Mouse (Mus musculus): ENCODE results near the gene Tgif2. TPM values are rescaled to one million over a fixed set of nuclear protein-coding genes. Genes with fewer than 3 reads are reported as not detected.
"Not testable (repeated sequence)": the region's sequence is repeated elsewhere in the genome, so short reads cannot be mapped to it uniquely, and the experiment has no call there.

The Tgif2 gene
- polyA plus RNA-seq, 1 experiment from 2014 or later, result 100.0 TPM

- Histone ChIP-seq H3K4me2 (ENCODE audit: low read depth, severe bottlenecking) (no peak overlapping the region), H3K27me3 (ENCODE audit: control insufficient read depth, insufficient read depth, low read length) (no peaks in the 10 kb centered on the region), H3K4me3 (ENCODE audit: low read depth, low read length) (no peak overlapping the region), H3K9ac (ENCODE audit: low read length) (no peak overlapping the region), H3K4me1 (ENCODE audit: control insufficient read depth, insufficient read depth, low read length) (no peaks in the 10 kb centered on the region), H3K36me3 (ENCODE audit: control insufficient read depth, insufficient read depth, low read length) (no peaks in the 10 kb centered on the region), H3K9me3 (ENCODE audit: control insufficient read depth, low read length) (no peaks in the 10 kb centered on the region), H3K27ac (replicated peaks; ENCODE audit: low read depth, low read length) (no peak overlapping the region)
- 82% methylated on average over 4 of the region's 4 CpGs for whole genome bisulfite sequencing
- no peak for ATAC-seq (ENCODE audit: insufficient number of reproducible peaks, low FRiP score, low TSS enrichment, low read depth)
- DNase-seq (ENCODE audit: low spot score), result no peak
Observed at GRCm38 (mm10) chr2:156898374-156898773, 58.6 kb downstream of the Tgif2 start.

DNA sequence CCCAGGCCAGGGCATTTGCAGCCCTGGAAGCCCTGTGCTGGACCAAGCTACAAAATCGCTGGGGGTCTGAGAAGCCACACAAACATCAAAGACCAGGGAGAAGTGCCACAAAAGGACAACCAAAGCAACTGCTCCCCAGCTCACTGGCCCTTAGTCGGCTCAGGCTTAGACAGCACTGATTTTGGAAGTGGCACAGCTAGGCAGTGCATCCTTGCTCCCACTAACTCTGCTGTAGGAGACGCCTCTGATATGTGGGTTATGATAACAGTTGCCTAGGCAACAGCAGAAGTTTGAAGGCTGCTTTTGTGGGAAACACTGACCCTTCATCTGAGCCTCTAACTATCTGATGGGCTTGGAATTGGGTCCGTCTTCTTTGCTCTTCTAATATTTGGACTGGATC lies 59.4 kb downstream of the Tgif2 start:
- no peak overlapping the region for H3K9ac ChIP-seq (ENCODE audit: low read length)
- H3K27ac ChIP-seq (replicated peaks; ENCODE audit: low read depth, low read length), result no peak overlapping the region
- 76% methylated on average over 4 of the region's 4 CpGs for WGBS
- H3K4me3 ChIP-seq (ENCODE audit: low read depth, low read length), result no peak overlapping the region
- no peaks in the 10 kb centered on the region for H3K4me1 ChIP-seq (ENCODE audit: control insufficient read depth, insufficient read depth, low read length)
- DNase-seq (ENCODE audit: low spot score), result no peak
- no peaks in the 10 kb centered on the region for H3K9me3 ChIP-seq (ENCODE audit: control insufficient read depth, low read length)
- no peak for ATAC-seq (ENCODE audit: insufficient number of reproducible peaks, low FRiP score, low TSS enrichment, low read depth)
- H3K4me2 ChIP-seq (ENCODE audit: low read depth, severe bottlenecking), result no peak overlapping the region
- no peaks in the 10 kb centered on the region for H3K36me3 ChIP-seq (ENCODE audit: control insufficient read depth, insufficient read depth, low read length)
- no peaks in the 10 kb centered on the region for H3K27me3 ChIP-seq (ENCODE audit: control insufficient read depth, insufficient read depth, low read length)

GRCm38 (mm10) chr2:156901344-156901743 lies 61.5 kb downstream of the Tgif2 start:
- 70% methylated on average over 2 of the region's 2 CpGs for WGBS

GRCm38 (mm10) chr2:156901883-156902282 lies 62.1 kb downstream of the Tgif2 start:
- Histone ChIP-seq H3K4me2 (ENCODE audit: low read depth, severe bottlenecking) (no peak overlapping the region), H3K36me3 (ENCODE audit: control insufficient read depth, insufficient read depth, low read length) (no peaks in the 10 kb centered on the region), H3K9me3 (ENCODE audit: control insufficient read depth, low read length) (no peaks in the 10 kb centered on the region), H3K27ac (replicated peaks; ENCODE audit: low read depth, low read length) (no peak overlapping the region), H3K4me3 (ENCODE audit: low read depth, low read length) (no peak overlapping the region), H3K9ac (ENCODE audit: low read length) (no peak overlapping the region), H3K27me3 (ENCODE audit: control insufficient read depth, insufficient read depth, low read length) (no peaks in the 10 kb centered on the region), H3K4me1 (ENCODE audit: control insufficient read depth, insufficient read depth, low read length) (no peaks in the 10 kb centered on the region)
- no peak for DNase-seq (ENCODE audit: low spot score)
- 82% methylated on average over 6 of the region's 6 CpGs for WGBS
- no peak for ATAC-seq (ENCODE audit: insufficient number of reproducible peaks, low FRiP score, low TSS enrichment, low read depth)

More at GRCm38 (mm10) chr2:156901344-156901743, 61.5 kb downstream of the Tgif2 start:
- Histone ChIP-seq H3K36me3 (ENCODE audit: control insufficient read depth, insufficient read depth, low read length) (no peaks in the 10 kb centered on the region), H3K4me2 (ENCODE audit: low read depth, severe bottlenecking) (no peak overlapping the region), H3K27ac (replicated peaks; ENCODE audit: low read depth, low read length) (no peak overlapping the region), H3K27me3 (ENCODE audit: control insufficient read depth, insufficient read depth, low read length) (no peaks in the 10 kb centered on the region), H3K4me1 (ENCODE audit: control insufficient read depth, insufficient read depth, low read length) (no peaks in the 10 kb centered on the region), H3K4me3 (ENCODE audit: low read depth, low read length) (no peak overlapping the region), H3K9me3 (ENCODE audit: control insufficient read depth, low read length) (no peaks in the 10 kb centered on the region), H3K9ac (ENCODE audit: low read length) (no peak overlapping the region)
- DNase-seq (ENCODE audit: low spot score), result no peak
- ATAC-seq (ENCODE audit: insufficient number of reproducible peaks, low FRiP score, low TSS enrichment, low read depth), result no peak

DNA sequence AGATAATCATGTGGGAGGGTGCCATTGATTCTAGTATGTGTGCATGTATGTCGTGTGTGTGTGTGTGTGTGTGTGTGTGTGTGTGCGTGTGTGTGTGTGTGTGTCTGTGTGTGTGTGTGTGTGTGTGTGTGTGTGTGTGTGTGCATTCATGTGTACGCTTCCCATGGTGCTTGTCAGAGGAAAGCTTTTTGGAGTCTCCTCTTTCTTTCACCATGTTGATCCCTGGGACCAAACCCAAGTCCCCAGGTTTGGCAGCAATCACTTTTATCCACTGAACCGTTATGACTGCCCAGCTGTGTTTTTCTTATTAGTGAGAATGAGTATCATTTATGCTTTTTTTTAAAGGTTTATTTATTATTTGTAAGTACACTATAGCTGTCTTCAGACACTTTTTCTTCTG lies 62.6 kb downstream of the Tgif2 start:
- DNase-seq (ENCODE audit: low spot score); H3K4me2 ChIP-seq (ENCODE audit: low read depth, severe bottlenecking); H3K9ac ChIP-seq (ENCODE audit: low read length); H3K4me3 ChIP-seq (ENCODE audit: low read depth, low read length); H3K27ac ChIP-seq (replicated peaks; ENCODE audit: low read depth, low read length); H3K27me3 ChIP-seq (ENCODE audit: control insufficient read depth, insufficient read depth, low read length); H3K9me3 ChIP-seq (ENCODE audit: control insufficient read depth, low read length); H3K4me1 ChIP-seq (ENCODE audit: control insufficient read depth, insufficient read depth, low read length); ATAC-seq (ENCODE audit: insufficient number of reproducible peaks, low FRiP score, low TSS enrichment, low read depth); H3K36me3 ChIP-seq (ENCODE audit: control insufficient read depth, insufficient read depth, low read length): not testable (repeated sequence)
- WGBS, result 83% methylated on average over 4 of the region's 4 CpGs

DNA sequence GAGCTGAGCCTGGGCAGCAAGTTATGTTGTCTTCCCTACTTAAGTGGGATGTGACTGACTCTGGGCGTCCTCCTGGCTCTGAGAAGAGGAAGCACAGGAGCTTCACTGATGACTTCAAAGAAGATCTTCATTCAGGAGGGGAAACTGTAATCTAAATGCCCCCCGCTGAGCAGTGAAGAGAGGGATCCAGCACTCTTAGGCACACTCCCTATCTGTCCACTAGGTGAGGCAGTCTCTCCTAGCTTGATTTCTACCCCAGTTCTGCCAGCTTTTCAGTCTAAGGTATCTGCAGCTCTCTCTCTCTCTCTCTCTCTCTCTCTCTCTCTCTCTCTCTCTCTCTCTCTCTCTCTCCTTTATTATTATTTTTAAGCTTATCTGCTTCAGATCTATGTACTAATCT lies 63.6 kb downstream of the Tgif2 start:
- ATAC-seq (ENCODE audit: insufficient number of reproducible peaks, low FRiP score, low TSS enrichment, low read depth) (no peak), DNase-seq (ENCODE audit: low spot score) (no peak)
- Histone ChIP-seq H3K4me3 (ENCODE audit: low read depth, low read length) (no peak overlapping the region), H3K9ac (ENCODE audit: low read length) (no peak overlapping the region), H3K36me3 (ENCODE audit: control insufficient read depth, insufficient read depth, low read length) (no peaks in the 10 kb centered on the region), H3K9me3 (ENCODE audit: control insufficient read depth, low read length) (no peaks in the 10 kb centered on the region), H3K27me3 (ENCODE audit: control insufficient read depth, insufficient read depth, low read length) (no peaks in the 10 kb centered on the region), H3K27ac (replicated peaks; ENCODE audit: low read depth, low read length) (no peak overlapping the region), H3K4me2 (ENCODE audit: low read depth, severe bottlenecking) (no peak overlapping the region), H3K4me1 (ENCODE audit: control insufficient read depth, insufficient read depth, low read length) (no peaks in the 10 kb centered on the region)
- WGBS, result 23% methylated on average over 2 of the region's 2 CpGs

Other genes starting within 250 kb of the Tgif2 start
- 119 and 121 TPM in 2 replicates for gene Dlgap4, start 226.3 kb upstream of the Tgif2 start, polyA plus RNA-seq (2014; fragmentation: Nextera tagmentation; extraction: Ambion mirVana)
- gene Myl9, start 64.6 kb upstream of the Tgif2 start, polyA plus RNA-seq (2014; fragmentation: Nextera tagmentation; extraction: Ambion mirVana), result 82.0 and 83.8 TPM in 2 replicates
- gene 4930518I15Rik, start 17.9 kb downstream of the Tgif2 start, polyA plus RNA-seq (2014; fragmentation: Nextera tagmentation; extraction: Ambion mirVana), result 6.3 and 8.0 TPM in 2 replicates
- 190 and 202 TPM in 2 replicates for gene Rab5if, start 23.1 kb downstream of the Tgif2 start, polyA plus RNA-seq (2014; fragmentation: Nextera tagmentation; extraction: Ambion mirVana)
- gene Sla2, start 47.2 kb downstream of the Tgif2 start, polyA plus RNA-seq (2014; fragmentation: Nextera tagmentation; extraction: Ambion mirVana), result 0.51 and 0.52 TPM in 2 replicates
- 40.3 and 40.7 TPM in 2 replicates for gene Ndrg3, start 152.0 kb downstream of the Tgif2 start, polyA plus RNA-seq (2014; fragmentation: Nextera tagmentation; extraction: Ambion mirVana)
- gene Dsn1, start 167.1 kb downstream of the Tgif2 start, polyA plus RNA-seq (2014; fragmentation: Nextera tagmentation; extraction: Ambion mirVana), result 55.5 and 57.0 TPM in 2 replicates
- 5.7 and 7.0 TPM in 2 replicates for gene Soga1, start 239.2 kb downstream of the Tgif2 start, polyA plus RNA-seq (2014; fragmentation: Nextera tagmentation; extraction: Ambion mirVana)
- not detected in 2 replicates for gene Tldc2, start 247.0 kb downstream of the Tgif2 start, polyA plus RNA-seq (2014; fragmentation: Nextera tagmentation; extraction: Ambion mirVana)

Measured in limb, embryonic 11.5 days (tissue).